Mouse (Mus musculus) mouse embryonic stem cell (cell line): Measurements from ENCODE around the gene Elavl2.

Experiments used
- in situ Hi-C, 2 experiments: fragments of 300-500 bp; cut with MboI; formaldehyde crosslinking; loops; 1 replicate in 1 of 2; 3 replicates in 1 of 2; pipeline ENCODE4 v1.14.3; 2019 to 2020; ENCODE audit warnings: low sequenced_read_pairs in 2 of 2, low pct_unique_long_range_greater_than_20kb in 1 of 2, mixed read lengths in 1 of 2; ENCODE audit not compliant: unreplicated experiment in 1 of 2

The Elavl2 gene

GRCm38 (mm10) chr4:91234941-91235340, 165.6 kb downstream of the Elavl2 start:
- in situ Hi-C loops = no loop called here

- in situ Hi-C loops = no loop called here
Measured at GRCm38 (mm10) chr4:91233599-91233998, 167.0 kb downstream of the Elavl2 start.

GRCm38 (mm10) chr4:91230439-91230863, 170.1 kb downstream of the Elavl2 start:
- in situ Hi-C loops = no loop called here

- in situ Hi-C loops = no loop called here
Measured at GRCm38 (mm10) chr4:91228341-91228740, 172.2 kb downstream of the Elavl2 start.

GRCm38 (mm10) chr4:91223811-91224210, 176.8 kb downstream of the Elavl2 start:
- in situ Hi-C loops = no loop called here

GRCm38 (mm10) chr4:91219322-91219721, 181.3 kb downstream of the Elavl2 start:
- in situ Hi-C loops = no loop called here

GRCm38 (mm10) chr4:91213917-91214316, 186.7 kb downstream of the Elavl2 start:
- in situ Hi-C loops = no loop called here

GRCm38 (mm10) chr4:91208415-91209292, 191.9 kb downstream of the Elavl2 start:
- in situ Hi-C loops = no loop called here
